Mouse (Mus musculus) megakaryocyte, adult 5-6 weeks (primary cell): ENCODE data around the gene Ppp1r16b. TPM values are rescaled to one million over a fixed set of nuclear protein-coding genes. Genes with fewer than 3 reads are reported as not detected.

Experiments used
- ATAC-seq: 2 replicates; pipeline ENCODE4 v1.8.0; 2016; ENCODE audit warnings: mild to moderate bottlenecking, inconsistent platforms; ENCODE audit not compliant: poor library complexity, severe bottlenecking
- total RNA-seq, 2 experiments: library from RNA; stranded (forward) in 1 of 2; stranded (reverse) in 1 of 2; fragments of 153-499, 151-499 nt in 1 of 2; fragments of 221-1000, 200-1000 nt in 1 of 2; gene quantifications; 2 replicates each; pipeline versions ENCODE4 v1.2.3 to v1.2.4; 2015 to 2017

The Ppp1r16b gene
- total RNA-seq, 2 experiments from 2014 or later, result 0.58 to 0.70 TPM

GRCm38 (mm10) chr2:158689060-158689459 is 23.9 kb downstream of the Ppp1r16b start:
- ATAC-seq, result peak; percentile 43

- ATAC-seq, result no peak
Observed at GRCm38 (mm10) chr2:158689640-158690039, 24.4 kb downstream of the Ppp1r16b start.

- ATAC-seq, result peak; percentile 40
Observed at GRCm38 (mm10) chr2:158690116-158690515, 24.9 kb downstream of the Ppp1r16b start.

DNA sequence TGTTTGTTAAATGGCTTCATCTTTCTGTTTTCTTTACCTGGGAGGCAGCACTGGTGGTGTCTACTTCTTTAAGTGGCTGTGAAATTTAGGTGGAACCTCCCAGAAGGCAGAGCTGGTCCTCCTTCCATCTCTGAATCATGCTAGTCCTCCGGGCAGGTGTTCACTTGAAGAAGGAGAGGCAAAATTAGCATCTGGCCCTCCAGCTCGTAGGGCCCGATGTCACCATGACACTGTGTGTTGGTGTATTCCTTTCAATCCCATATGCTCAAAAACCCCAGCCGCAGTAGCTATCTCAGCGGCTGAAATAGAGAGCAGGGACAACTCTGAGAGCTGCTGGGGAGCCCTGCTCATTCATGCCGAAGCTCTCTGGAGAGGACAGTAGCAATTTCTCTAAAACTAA is 27.0 kb downstream of the Ppp1r16b start:
- ATAC-seq, result no peak

- ATAC-seq, result no peak
Observed at GRCm38 (mm10) chr2:158695811-158696210, 30.6 kb downstream of the Ppp1r16b start.

GRCm38 (mm10) chr2:158696451-158696850 is 31.3 kb downstream of the Ppp1r16b start:
- no peak for ATAC-seq

DNA sequence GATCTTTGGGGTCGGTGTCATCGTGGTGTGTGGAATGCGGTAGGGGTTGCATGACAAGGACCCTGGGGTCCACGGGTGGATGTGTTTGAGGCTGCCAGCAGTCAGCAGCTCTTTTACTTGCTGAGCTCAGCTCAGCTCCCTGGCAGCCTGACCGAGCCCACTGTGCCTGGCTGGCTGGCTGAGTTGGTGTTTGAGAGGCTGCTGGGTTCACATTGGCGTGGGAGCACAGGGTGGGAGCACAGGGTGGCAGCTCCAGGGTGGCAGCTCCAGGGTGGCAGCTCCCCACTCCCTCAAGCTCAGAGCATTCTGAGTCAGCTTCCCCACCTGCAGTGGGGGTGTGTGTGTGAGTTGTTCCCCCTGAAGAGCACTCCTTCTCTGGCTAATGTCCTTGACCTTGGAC is 34.7 kb downstream of the Ppp1r16b start:
- ATAC-seq, result no peak

- no peak for ATAC-seq
Observed at GRCm38 (mm10) chr2:158700535-158701256, 35.5 kb downstream of the Ppp1r16b start.

DNA sequence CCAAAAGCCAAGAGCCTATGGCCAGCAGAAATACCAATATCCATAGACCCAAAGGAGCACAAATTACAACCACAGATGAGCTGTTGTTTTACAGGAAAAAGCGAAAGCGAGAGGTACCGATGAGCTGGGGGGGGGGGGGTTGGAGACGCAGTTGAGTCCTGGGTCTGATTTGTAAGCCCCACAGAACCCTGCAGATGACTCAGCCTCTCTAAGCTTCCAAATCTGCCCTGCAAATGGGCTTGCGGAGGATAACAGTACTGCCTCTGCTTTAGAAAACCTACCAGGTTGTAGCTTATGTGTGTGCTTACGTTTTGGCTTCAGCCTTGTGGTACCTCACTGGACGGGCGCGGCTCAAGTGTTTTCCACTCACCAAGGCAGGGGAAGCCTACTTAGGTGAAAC is 36.3 kb downstream of the Ppp1r16b start:
- no peak for ATAC-seq

DNA sequence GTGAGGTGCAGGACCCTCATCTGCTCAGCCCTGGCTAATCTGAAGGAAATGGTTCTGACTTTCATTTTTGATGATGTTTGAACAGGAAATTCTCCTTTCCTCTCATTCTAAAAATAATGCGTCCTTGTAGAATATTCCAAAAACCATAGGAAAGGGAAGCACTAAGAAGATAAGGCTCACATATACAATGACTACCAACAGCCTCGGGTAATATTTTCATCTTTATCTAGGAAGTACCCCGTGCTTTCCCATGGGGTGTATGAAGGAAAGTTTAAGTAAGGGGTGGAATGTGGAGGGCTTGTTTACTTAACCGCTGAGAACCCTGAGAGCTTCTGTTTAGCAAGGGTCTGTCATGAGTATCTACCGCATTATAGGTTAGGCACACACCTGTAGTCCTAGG is 37.0 kb downstream of the Ppp1r16b start:
- no peak for ATAC-seq

DNA sequence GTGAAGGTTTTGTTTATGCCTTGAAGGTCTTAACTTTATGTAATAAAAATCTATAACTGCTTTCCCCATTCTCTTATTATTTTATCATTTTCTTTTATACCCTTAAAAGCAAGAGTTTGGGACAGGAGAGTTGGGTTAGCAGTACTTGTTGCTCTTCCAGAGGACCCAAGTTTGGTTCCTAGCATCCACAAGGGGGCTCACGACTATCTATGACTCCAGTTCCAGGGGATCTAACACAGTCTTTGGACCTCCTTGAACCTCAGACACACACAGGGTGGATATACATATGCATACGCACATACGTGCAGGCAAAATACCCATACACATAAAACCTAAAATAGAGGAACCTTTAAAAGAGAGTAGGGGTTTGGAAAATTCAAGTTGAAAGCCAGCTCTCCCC is 39.5 kb downstream of the Ppp1r16b start:
- no peak for ATAC-seq

GRCm38 (mm10) chr2:158705529-158705928 is 40.3 kb downstream of the Ppp1r16b start:
- no peak for ATAC-seq

GRCm38 (mm10) chr2:158706704-158707408 is 41.7 kb downstream of the Ppp1r16b start:
- peak; percentile 27 for ATAC-seq

GRCm38 (mm10) chr2:158708121-158708520 is 42.9 kb downstream of the Ppp1r16b start:
- ATAC-seq, result no peak

GRCm38 (mm10) chr2:158711929-158712751 is 46.9 kb downstream of the Ppp1r16b start:
- no peak for ATAC-seq

- no peak for ATAC-seq
Observed at GRCm38 (mm10) chr2:158714826-158715225, 49.6 kb downstream of the Ppp1r16b start.

- ATAC-seq, result peak; percentile 17; the same call in 1 of the 2 replicates
Observed at GRCm38 (mm10) chr2:158716066-158716465, 50.9 kb downstream of the Ppp1r16b start.

DNA sequence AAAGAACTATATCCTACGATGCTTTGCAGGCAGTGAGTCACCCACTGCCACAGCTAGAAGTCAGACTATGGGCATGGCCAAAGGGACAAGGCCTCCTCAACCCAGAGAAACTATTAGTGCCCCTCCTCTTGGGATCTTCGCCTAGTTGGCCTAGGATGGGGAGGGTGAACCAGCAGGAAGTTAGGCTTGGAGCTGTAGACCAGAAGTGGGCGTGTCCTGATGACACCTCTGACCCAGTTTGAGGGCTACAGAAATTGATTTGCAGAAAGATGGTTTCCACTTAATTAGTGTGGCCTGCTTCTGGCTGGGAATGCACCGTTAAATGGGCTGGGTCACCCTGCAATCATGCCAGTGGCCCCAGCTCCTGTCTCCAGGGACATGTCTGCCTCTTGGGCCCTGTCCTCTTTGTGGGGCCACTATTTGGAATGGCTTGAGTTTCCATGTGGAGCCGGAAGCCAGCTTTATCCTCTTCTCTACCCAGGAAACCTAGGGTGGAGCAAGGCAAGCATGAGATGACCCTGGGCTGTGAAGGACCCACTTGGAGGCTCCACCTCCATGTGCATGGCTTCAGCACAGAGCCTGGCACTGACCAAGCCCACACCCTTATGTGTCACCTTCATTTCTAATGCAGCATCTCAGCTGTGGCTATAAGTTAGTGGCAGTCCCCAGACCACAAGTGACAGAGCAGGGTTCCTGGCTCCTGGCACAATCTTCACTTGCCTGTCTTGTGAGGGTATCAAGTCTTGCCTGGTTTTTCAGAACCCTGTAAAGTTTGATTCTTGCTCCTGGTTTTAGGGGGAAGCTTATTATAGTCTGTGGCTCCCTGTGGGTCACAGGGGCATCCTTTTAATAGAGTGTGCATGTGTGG is 52.6 kb downstream of the Ppp1r16b start:
- no peak for ATAC-seq

GRCm38 (mm10) chr2:158718816-158719549 is 53.8 kb downstream of the Ppp1r16b start:
- peak; percentile 74 for ATAC-seq
